Mouse (Mus musculus) liver, embryonic 15.5 days (tissue): ENCODE measurements around the gene Arhgef26. TPM values are rescaled to one million over a fixed set of nuclear protein-coding genes. Genes with fewer than 3 reads are reported as not detected.

ENCODE experiments used
- ATAC-seq: fragments of 200-750 bp; cut with Nextera tagmentation; 2 replicates; pipeline ENCODE4 v1.8.0; 2017; ENCODE audit warnings: moderate number of reproducible peaks, mild to moderate bottlenecking, moderate library complexity; ENCODE audit not compliant: insufficient read depth
- H3K27ac ChIP-seq: fragments of 300-500 bp; sonication (generic); replicated peaks from 2 replicates; pipeline ENCODE4 v1.5.1; 2015; ENCODE audit warnings: mild to moderate bottlenecking, inconsistent platforms
- H3K27me3 ChIP-seq: fragments of 300-500 bp; sonication (generic); 2 replicates; pipeline ENCODE4 v1.6.1; 2015; ENCODE audit warnings: mild to moderate bottlenecking, inconsistent platforms
- H3K36me3 ChIP-seq: fragments of 300-500 bp; sonication (generic); replicated peaks from 2 replicates; pipeline ENCODE4 v1.6.1; 2015; ENCODE audit warnings: moderate library complexity, mild to moderate bottlenecking, inconsistent platforms
- H3K4me1 ChIP-seq: fragments of 300-500 bp; sonication (generic); replicated peaks from 2 replicates; pipeline ENCODE4 v1.6.1; 2015; ENCODE audit warnings: inconsistent platforms
- H3K4me2 ChIP-seq: fragments of 300-500 bp; sonication (generic); 2 replicates; pipeline ENCODE4 v1.6.1; 2015; ENCODE audit warnings: moderate library complexity, mild to moderate bottlenecking, inconsistent platforms
- H3K4me3 ChIP-seq: fragments of 300-500 bp; sonication (generic); replicated peaks from 2 replicates; pipeline ENCODE4 v1.5.1; 2015; ENCODE audit warnings: mild to moderate bottlenecking, inconsistent platforms
- H3K9ac ChIP-seq: fragments of 300-500 bp; sonication (generic); 2 replicates; pipeline ENCODE4 v1.6.1; 2015; ENCODE audit warnings: moderate library complexity, mild to moderate bottlenecking, inconsistent platforms
- H3K9me3 ChIP-seq: fragments of 300-500 bp; sonication (generic); replicated peaks from 2 replicates; pipeline ENCODE4 v1.6.1; 2016; ENCODE audit warnings: inconsistent platforms
- WGBS: fragments of 180-500 bp; shearing (Covaris S2); methylation state at CpG from one replicate; pipeline ENCODE4 v1.1.7; 2015; ENCODE audit warnings: mixed read lengths; ENCODE audit not compliant: insufficient replicate concordance; 5-methylcytosine and 5-hydroxymethylcytosine counted together
- polyA plus RNA-seq: library from polyadenylated mRNA; unstranded; fragments of >200 nt; fragmentation: Nextera tagmentation; extraction: Ambion mirVana; gene quantifications from 2 replicates; pipeline ENCODE4 v1.2.1, GENCODE M21; 2015

The Arhgef26 gene
- polyA plus RNA-seq, 1 experiment from 2014 or later = 0.26 TPM

DNA sequence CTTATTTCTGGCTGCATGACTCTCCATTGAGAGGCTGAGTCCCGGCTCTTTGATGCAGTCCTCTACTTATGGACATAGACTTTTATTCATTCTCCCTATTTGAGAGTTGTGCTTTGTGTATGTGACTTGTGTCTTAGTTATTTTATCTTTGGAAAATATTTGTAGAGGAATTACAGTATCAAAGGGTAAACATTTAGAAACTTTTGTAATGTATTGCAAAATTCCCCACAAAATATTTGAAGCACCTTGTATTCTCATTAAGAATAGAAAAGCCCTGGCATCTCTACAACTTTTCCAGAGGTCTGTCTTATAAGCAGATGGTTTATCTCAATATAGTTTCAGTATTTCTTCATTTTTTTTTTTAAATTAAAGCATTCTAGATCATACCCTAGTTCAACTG is 44.7 kb downstream of the Arhgef26 start:
- Histone ChIP-seq H3K27me3 (no peaks in the 10 kb centered on the region), H3K27ac (no peak overlapping the region), H3K9ac (no peak overlapping the region), H3K36me3 (no peaks in the 10 kb centered on the region), H3K9me3 (no peaks in the 10 kb centered on the region), H3K4me1 (no peaks in the 10 kb centered on the region), H3K4me3 (no peak overlapping the region), H3K4me2 (no peak overlapping the region)
- WGBS = 62% methylated on average over 1 of the region's 1 CpGs
- no peak for ATAC-seq

- ATAC-seq = no peak
- H3K9me3 ChIP-seq = no peaks in the 10 kb centered on the region
- no peak overlapping the region for H3K4me2 ChIP-seq
- no peak overlapping the region for H3K4me3 ChIP-seq
- no peaks in the 10 kb centered on the region for H3K36me3 ChIP-seq
- no peaks in the 10 kb centered on the region for H3K4me1 ChIP-seq
- H3K9ac ChIP-seq = no peak overlapping the region
- H3K27ac ChIP-seq = no peak overlapping the region
- no peaks in the 10 kb centered on the region for H3K27me3 ChIP-seq
Measured at GRCm38 (mm10) chr3:62392636-62393035, 54.5 kb downstream of the Arhgef26 start.

- Histone ChIP-seq H3K27me3 (no peaks in the 10 kb centered on the region), H3K9me3 (no peaks in the 10 kb centered on the region), H3K4me3 (no peak overlapping the region), H3K4me1 (no peaks in the 10 kb centered on the region), H3K4me2 (no peak overlapping the region), H3K27ac (no peak overlapping the region), H3K36me3 (no peaks in the 10 kb centered on the region), H3K9ac (no peak overlapping the region)
- ATAC-seq = no peak
- WGBS = 70% methylated on average over 7 of the region's 7 CpGs
Measured at GRCm38 (mm10) chr3:62394284-62394683, 56.1 kb downstream of the Arhgef26 start.

- Histone ChIP-seq H3K27me3 (no peaks in the 10 kb centered on the region), H3K4me1 (no peaks in the 10 kb centered on the region), H3K9me3 (no peaks in the 10 kb centered on the region), H3K4me3 (no peak overlapping the region), H3K36me3 (no peaks in the 10 kb centered on the region), H3K27ac (no peak overlapping the region), H3K9ac (no peak overlapping the region), H3K4me2 (no peak overlapping the region)
- WGBS = 48% methylated on average over 5 of the region's 5 CpGs
- ATAC-seq = no peak
Measured at GRCm38 (mm10) chr3:62395368-62395767, 57.2 kb downstream of the Arhgef26 start.

DNA sequence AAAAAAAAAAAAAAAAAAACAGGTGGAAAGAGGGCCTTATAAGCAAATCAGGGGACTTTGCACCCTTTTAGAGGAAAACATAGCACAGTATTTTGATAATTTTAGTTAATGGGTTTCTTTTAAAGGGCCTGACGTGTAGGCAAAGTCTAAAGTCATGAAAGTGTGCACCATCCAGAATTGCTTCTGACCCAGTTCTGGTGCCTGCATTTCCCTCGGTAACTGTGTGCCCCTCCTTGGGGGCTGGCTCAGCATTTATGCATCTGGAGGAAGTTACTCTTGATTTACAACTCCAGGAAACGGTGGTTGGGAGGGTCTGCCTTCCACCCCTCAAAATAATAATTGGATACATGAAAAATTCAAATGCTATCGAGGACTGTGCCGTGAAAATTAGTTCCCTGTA is 58.0 kb downstream of the Arhgef26 start:
- H3K36me3 ChIP-seq = no peaks in the 10 kb centered on the region
- no peak overlapping the region for H3K9ac ChIP-seq
- WGBS = 14% methylated on average over 5 of the region's 5 CpGs
- ATAC-seq = no peak
- no peak overlapping the region for H3K27ac ChIP-seq
- no peak overlapping the region for H3K4me2 ChIP-seq
- no peaks in the 10 kb centered on the region for H3K4me1 ChIP-seq
- H3K9me3 ChIP-seq = no peaks in the 10 kb centered on the region
- H3K27me3 ChIP-seq = no peaks in the 10 kb centered on the region
- no peak overlapping the region for H3K4me3 ChIP-seq

DNA sequence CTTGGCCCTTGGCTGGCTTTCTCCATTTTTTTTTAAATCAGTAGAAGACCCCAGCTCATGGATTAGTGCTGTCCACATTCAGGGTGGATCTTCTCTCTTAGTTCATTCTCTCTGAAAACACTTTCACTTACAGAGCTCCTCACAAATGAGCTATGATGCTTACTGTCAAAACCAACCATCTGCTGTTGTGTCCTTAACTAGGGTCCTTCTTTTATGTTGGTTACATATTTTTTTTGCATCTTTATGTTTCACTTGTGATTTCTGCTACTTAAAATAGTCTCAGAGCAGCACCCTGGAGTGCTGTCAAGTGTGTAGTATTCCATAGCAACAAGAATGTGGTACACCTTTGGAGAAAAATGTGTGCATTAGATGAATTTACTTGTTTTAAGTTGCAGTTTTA is 60.0 kb downstream of the Arhgef26 start:
- no peak for ATAC-seq
- Histone ChIP-seq H3K27me3 (no peaks in the 10 kb centered on the region), H3K9me3 (no peaks in the 10 kb centered on the region), H3K4me1 (no peaks in the 10 kb centered on the region), H3K4me3 (no peak overlapping the region), H3K27ac (no peak overlapping the region), H3K36me3 (no peaks in the 10 kb centered on the region), H3K9ac (no peak overlapping the region), H3K4me2 (no peak overlapping the region)

- no peaks in the 10 kb centered on the region for H3K27me3 ChIP-seq
- no peak overlapping the region for H3K4me3 ChIP-seq
- ATAC-seq = no peak
- H3K27ac ChIP-seq = no peak overlapping the region
- no peak overlapping the region for H3K9ac ChIP-seq
- no peak overlapping the region for H3K4me2 ChIP-seq
- 71% methylated on average over 12 of the region's 12 CpGs for WGBS
- H3K36me3 ChIP-seq = no peaks in the 10 kb centered on the region
- no peaks in the 10 kb centered on the region for H3K4me1 ChIP-seq
- no peaks in the 10 kb centered on the region for H3K9me3 ChIP-seq
Measured at GRCm38 (mm10) chr3:62399826-62400746, 61.9 kb downstream of the Arhgef26 start.

DNA sequence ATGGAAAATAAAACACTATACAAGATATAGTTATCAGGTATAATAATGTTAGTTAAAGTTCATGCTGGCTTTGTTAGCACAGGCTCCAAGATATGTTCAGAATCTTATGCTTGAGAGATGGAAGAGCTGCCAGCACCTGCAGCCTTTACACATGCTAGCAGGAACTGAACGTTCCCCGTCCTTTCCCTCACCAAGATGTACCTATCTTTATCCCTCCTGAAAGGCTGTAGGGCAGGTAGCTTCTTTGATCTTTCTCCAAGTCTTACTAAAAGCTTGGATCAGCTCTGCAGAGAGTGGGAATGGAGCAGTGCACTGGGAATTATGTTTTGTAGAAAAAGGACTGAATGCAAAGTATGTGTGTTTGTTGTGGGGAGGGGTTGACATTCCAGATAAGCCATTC is 64.3 kb downstream of the Arhgef26 start:
- 69% methylated on average over 2 of the region's 2 CpGs for WGBS
- no peak for ATAC-seq

GRCm38 (mm10) chr3:62404477-62405246 is 66.5 kb downstream of the Arhgef26 start:
- Histone ChIP-seq H3K9ac (no peak overlapping the region), H3K4me2 (no peak overlapping the region), H3K27me3 (no peaks in the 10 kb centered on the region), H3K36me3 (no peaks in the 10 kb centered on the region), H3K4me1 (no peaks in the 10 kb centered on the region), H3K9me3 (no peaks in the 10 kb centered on the region), H3K4me3 (no peak overlapping the region), H3K27ac (no peak overlapping the region)
- 52% methylated on average over 7 of the region's 7 CpGs for WGBS
- no peak for ATAC-seq

More for the DNA sequence above, 64.3 kb downstream of the Arhgef26 start:
- Histone ChIP-seq H3K4me3 (no peak overlapping the region), H3K9ac (no peak overlapping the region), H3K4me2 (no peak overlapping the region), H3K27me3 (no peaks in the 10 kb centered on the region), H3K4me1 (no peaks in the 10 kb centered on the region), H3K9me3 (no peaks in the 10 kb centered on the region), H3K36me3 (no peaks in the 10 kb centered on the region), H3K27ac (no peak overlapping the region)

DNA sequence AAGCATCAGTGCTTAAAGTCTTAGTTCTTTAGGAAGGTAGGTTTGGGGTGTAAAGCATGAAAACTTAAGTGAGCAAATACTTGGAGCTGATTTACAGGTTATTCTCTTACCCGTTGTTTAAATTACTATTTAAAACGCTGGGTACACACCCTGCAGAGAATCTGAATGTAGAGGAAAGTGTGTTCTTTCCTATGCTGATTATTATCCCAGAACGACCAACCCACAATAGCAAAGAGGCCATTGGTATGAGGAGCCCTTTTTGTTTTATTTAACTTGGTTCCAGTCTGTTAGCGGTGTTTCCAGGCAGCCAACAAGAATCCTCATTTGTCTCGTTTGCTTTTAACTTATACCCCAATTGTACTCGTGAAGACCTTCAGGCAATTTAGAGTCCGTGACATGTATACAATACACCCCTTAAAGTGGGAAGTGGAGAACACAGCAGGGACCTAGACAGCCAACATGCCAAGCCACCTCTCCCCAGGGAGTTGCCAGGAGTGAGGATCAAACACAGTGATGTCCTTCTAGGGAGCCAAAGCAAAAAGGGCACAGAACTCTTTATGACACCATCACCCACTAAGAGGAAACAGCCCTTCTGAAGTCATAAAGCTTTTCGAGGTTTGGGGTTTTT is 71.5 kb downstream of the Arhgef26 start:
- Histone ChIP-seq H3K9ac (no peak overlapping the region), H3K27me3 (no peaks in the 10 kb centered on the region), H3K36me3 (no peaks in the 10 kb centered on the region), H3K27ac (no peak overlapping the region), H3K4me2 (no peak overlapping the region), H3K9me3 (no peaks in the 10 kb centered on the region), H3K4me3 (no peak overlapping the region), H3K4me1 (no peaks in the 10 kb centered on the region)
- WGBS = 59% methylated on average over 8 of the region's 8 CpGs
- ATAC-seq = no peak

DNA sequence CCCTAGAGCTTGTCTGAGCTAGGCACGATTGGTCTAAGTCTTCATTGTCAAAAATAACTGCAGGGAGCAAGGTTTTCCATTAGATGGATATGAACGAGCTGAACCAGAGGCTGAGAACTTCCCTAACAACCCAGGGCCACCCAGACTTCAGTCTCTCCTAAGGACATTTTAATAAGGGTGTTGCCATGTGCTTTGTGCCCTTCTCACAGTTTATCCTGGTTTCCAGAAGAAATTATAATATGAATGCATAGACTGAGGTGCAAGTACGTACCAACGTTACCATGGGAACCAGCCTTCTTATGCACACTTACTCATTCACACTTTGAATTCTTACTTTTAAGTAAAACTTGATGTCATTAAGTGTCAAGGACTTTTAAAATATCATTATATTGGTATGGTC is 72.3 kb downstream of the Arhgef26 start:
- Histone ChIP-seq H3K9ac (no peak overlapping the region), H3K4me2 (no peak overlapping the region), H3K36me3 (no peaks in the 10 kb centered on the region), H3K4me3 (no peak overlapping the region), H3K4me1 (no peaks in the 10 kb centered on the region), H3K27ac (no peak overlapping the region), H3K27me3 (no peaks in the 10 kb centered on the region), H3K9me3 (no peaks in the 10 kb centered on the region)
- no peak for ATAC-seq
- WGBS = 68% methylated on average over 4 of the region's 4 CpGs
